Mouse (Mus musculus) spleen, adult 18-20 months (tissue): ENCODE data around the gene Xpr1.

ENCODE experiments used
- DNase-seq, 2 experiments: peaks; one replicate each; pipeline ENCODE4 v3.0.0; 2022; ENCODE audit warnings: mixed read lengths in 2 of 2

The Xpr1 gene

GRCm38 (mm10) chr1:155416701-155417677, at the start of gene Xpr1:
Xpr1 (minus strand) TSS chr1:155417415.
- peak; percentile 90 to 95 for DNase-seq

- DNase-seq, result no peak
Measured at GRCm38 (mm10) chr1:155463442-155463841, 46.2 kb upstream of the Xpr1 start.

GRCm38 (mm10) chr1:155462582-155462981, 45.4 kb upstream of the Xpr1 start:
- no peak for DNase-seq

GRCm38 (mm10) chr1:155457532-155457931, 40.3 kb upstream of the Xpr1 start:
- DNase-seq, result no peak

- no peak for DNase-seq
Measured at GRCm38 (mm10) chr1:155453180-155453579, 36.0 kb upstream of the Xpr1 start.

GRCm38 (mm10) chr1:155448932-155449331, 31.7 kb upstream of the Xpr1 start:
- no peak for DNase-seq

- DNase-seq, result no peak
Measured at GRCm38 (mm10) chr1:155447277-155447676, 30.1 kb upstream of the Xpr1 start.

- DNase-seq, result no peak
Measured at GRCm38 (mm10) chr1:155443115-155443514, 25.9 kb upstream of the Xpr1 start.

GRCm38 (mm10) chr1:155442521-155443001, 25.3 kb upstream of the Xpr1 start:
- DNase-seq, result no peak

- no peak for DNase-seq
Measured at GRCm38 (mm10) chr1:155439551-155439950, 22.3 kb upstream of the Xpr1 start.

GRCm38 (mm10) chr1:155438525-155438924, 21.3 kb upstream of the Xpr1 start:
- DNase-seq, result no peak

GRCm38 (mm10) chr1:155429304-155429703, 12.1 kb upstream of the Xpr1 start:
- DNase-seq, result no peak

GRCm38 (mm10) chr1:155427126-155427865, 10.1 kb upstream of the Xpr1 start:
- DNase-seq, result no peak

GRCm38 (mm10) chr1:155425743-155426315, 8.6 kb upstream of the Xpr1 start:
- no peak for DNase-seq

GRCm38 (mm10) chr1:155425285-155425684, 8.1 kb upstream of the Xpr1 start:
- DNase-seq, result no peak

GRCm38 (mm10) chr1:155423801-155424200, 6.6 kb upstream of the Xpr1 start:
- no peak for DNase-seq

GRCm38 (mm10) chr1:155422022-155422421, 4.8 kb upstream of the Xpr1 start:
- no peak for DNase-seq

- DNase-seq, result no peak
Measured at GRCm38 (mm10) chr1:155416147-155416700, 991 bp downstream of the Xpr1 start.

- DNase-seq, result no peak
Measured at GRCm38 (mm10) chr1:155415421-155415820, 1.8 kb downstream of the Xpr1 start.

- DNase-seq, result no peak
Measured at GRCm38 (mm10) chr1:155412705-155413104, 4.5 kb downstream of the Xpr1 start.

- DNase-seq, result no peak
Measured at GRCm38 (mm10) chr1:155408577-155408966, 8.6 kb downstream of the Xpr1 start.

- DNase-seq, result no peak
Measured at GRCm38 (mm10) chr1:155407697-155408576, 9.3 kb downstream of the Xpr1 start.
